Mouse (Mus musculus): Measurements from ENCODE around the gene Ank3.

Ank3 gene

DNA sequence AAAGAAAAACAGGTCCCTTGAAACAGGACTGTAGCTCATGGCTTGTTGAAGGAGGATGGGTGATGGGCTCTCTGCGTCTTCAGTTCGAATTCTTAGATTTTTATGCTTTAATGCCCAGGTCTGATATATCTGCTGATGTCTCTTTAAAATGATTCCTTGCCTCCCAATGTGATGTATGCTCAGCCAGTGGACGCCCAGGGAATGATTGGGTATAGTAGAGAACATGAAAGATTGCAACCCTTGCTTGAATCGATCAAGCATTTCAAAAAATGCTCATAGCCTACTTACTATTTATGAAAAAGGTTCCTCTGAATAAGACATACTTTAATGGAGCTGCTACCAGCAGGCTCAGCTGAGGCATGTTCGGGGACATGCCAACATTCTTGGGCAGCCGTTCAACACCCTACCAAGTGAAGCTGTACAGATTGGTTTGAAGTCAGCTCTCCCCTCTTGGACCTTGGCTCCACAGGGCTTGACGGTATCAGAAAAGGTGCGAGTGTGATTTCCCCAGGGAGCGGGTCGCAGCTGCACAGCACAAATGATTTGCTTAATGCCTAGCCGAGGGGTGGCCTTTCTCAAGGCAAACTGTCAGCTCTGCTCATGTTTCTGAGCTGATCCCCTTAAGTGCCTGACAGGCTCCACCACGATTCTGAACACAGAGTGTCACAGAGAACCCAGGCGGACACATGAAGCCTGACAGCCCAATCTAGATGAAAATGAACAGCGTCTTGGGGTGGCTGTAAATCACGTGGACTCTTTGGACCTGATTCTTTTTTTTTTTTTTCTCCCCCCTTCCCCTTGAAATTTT is 136.8 kb downstream of the Ank3 start:
- no peak for DNase-seq (ENCODE audit: low spot score in 2 of 2)

DNA sequence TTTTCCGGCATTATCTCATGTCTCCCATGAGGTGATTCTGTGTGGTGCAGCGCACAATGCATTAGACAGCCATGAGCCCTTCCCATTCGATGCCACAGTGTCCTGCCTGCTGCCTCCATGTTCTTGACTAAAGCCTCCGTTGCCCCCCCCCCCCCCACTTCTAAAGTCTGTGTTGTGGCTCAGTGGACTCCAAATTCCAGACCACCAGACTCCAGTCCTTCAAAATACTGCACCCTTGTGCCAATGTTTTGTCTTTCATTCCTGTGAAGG is 137.3 kb downstream of the Ank3 start:
- DNase-seq (ENCODE audit: low spot score in 2 of 2), result no peak

DNA sequence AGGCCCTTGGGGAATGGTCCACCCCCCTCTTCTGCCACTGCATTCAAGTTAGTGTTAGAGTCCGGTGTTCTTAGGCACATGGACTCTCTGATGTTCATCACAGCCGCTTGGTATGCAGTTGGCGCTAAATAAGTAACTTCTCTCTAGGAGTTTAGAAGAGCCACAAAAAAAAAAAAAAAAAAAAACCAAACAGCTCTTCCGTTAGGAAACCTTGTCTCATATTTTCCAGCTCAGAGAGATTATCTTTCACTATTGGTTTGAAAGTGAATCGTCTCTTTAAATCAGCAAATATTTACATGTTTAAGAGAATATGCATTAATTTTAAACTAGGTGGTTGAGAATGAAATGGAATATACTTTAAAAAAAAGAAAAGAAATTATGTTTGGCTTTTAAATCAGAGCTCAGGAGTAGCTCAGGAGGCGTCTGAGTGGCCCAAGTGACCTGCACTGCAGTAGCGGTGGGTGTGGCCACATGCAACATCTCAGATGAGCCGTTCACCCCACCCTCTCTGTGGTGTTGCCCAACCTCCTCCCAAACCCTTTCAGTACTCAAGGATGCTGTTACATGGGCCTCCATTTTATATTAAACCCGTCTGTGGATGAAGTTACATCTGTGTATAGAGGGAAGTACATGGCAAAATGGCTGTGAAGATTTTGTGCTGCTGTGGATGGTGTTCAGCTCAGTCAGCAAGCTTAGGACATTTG is 138.0 kb downstream of the Ank3 start:
- DNase-seq (ENCODE audit: low spot score in 2 of 2), result no peak

GRCm38 (mm10) chr10:69538236-69538635 is 139.7 kb downstream of the Ank3 start:
- DNase-seq (ENCODE audit: low spot score in 2 of 2), result no peak

GRCm38 (mm10) chr10:69542439-69542838 is 143.9 kb downstream of the Ank3 start:
- no peak for DNase-seq (ENCODE audit: low spot score in 2 of 2)

DNA sequence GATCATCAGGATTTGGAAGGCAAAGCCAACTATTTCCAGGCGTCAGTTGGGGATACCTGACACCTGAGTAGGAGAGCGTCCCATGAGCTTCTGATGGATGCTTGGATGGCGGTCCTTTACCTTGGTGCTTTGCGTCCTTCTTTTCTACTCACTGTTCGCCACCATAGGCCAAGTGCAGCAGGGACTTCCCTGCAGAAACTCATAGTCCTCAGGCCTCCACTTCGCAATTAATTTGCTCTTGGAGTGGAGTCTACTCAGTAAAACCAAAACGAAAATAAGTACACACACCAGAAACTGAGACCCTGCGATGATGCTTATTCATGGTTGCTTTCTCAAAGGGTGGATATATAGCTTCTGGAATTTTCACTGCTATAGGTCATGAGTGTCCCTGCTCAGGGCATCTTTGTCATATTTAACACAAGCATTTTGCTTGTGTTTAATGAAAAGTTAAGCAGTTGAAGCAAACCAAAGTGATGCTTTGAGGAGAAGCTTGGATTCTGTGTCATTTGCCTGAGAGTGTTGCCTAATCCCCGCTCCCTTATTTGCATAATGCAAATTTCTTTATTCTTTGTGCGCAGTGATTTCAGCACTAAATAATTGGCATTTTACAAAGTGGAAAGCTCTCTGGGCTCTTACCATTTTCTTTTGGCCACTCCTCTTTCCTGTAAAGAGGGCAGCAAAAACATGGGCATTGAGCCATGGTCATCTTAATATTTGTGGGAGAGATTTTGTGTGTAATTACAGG is 145.5 kb downstream of the Ank3 start:
- DNase-seq (ENCODE audit: low spot score in 2 of 2), result no peak

- no peak for DNase-seq (ENCODE audit: low spot score in 2 of 2)
These were observed 146.1 kb downstream of the Ank3 start for GRCm38 (mm10) chr10:69544653-69545052.

DNA sequence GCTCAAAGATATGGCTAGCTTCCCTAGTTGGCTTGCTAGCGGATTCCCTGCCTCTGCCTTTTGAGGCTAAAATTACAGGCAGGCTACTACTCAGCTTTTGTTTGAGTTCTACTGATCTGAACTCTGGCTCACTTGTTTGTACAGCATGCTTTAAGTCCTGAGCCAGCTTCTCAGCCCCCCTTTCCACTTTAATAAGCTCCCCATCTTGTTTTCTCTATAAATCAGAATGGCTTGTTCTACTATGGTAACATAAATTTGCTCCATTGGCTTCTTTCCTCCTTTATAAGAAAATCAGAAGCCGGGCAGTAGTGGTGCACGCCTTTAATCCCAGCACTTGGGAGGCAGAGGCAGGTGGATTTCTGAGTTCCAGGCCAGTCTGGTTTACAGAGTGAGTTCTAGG is 147.4 kb downstream of the Ank3 start:
- no peak for DNase-seq (ENCODE audit: low spot score in 2 of 2)

- no peak for DNase-seq (ENCODE audit: low spot score in 2 of 2)
These were observed 148.1 kb downstream of the Ank3 start for GRCm38 (mm10) chr10:69546643-69547042.

DNA sequence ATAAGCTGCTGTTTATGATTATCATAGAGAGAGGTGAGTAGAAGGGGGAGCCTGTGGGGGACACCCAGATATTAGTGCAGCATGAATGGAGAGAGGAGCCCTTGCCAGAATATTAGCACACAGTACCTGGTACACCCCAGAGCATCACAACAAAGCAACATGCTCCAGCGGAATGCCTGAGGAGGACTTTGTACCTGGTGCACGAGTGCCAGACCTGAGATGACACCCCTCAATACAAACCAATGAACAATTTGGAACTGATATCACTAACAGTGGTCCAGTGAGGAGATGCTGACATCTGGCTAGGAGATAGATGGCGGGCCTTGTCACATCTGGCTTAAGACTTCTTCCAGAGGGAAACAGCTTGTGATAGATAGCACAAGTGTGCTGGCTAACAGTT is 150.2 kb downstream of the Ank3 start:
- DNase-seq (ENCODE audit: low spot score in 2 of 2), result no peak

DNA sequence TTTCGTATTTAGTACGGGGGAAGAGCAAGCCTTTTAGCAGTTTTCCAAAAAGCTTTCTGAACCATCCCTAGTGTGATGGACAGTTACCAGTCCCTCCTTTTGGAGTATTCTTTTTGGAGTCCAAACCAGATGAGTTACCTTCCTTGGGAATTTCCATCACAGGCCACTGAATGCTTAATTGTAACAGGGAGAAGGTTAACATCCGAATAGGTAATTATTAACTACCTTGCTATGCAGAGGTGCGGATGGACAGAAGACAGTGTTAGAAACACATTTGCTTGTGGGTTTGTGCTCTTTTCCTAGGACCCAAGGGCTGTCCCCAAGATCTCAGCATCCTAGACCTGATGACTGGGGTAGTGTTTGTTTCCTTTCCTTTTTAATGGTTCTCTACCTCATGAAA is 150.6 kb downstream of the Ank3 start:
- DNase-seq (ENCODE audit: low spot score in 2 of 2), result no peak

GRCm38 (mm10) chr10:69550824-69551223 is 152.3 kb downstream of the Ank3 start:
- DNase-seq (ENCODE audit: low spot score in 2 of 2), result no peak

GRCm38 (mm10) chr10:69553091-69553490 is 154.5 kb downstream of the Ank3 start:
- DNase-seq (ENCODE audit: low spot score in 2 of 2), result no peak

DNA sequence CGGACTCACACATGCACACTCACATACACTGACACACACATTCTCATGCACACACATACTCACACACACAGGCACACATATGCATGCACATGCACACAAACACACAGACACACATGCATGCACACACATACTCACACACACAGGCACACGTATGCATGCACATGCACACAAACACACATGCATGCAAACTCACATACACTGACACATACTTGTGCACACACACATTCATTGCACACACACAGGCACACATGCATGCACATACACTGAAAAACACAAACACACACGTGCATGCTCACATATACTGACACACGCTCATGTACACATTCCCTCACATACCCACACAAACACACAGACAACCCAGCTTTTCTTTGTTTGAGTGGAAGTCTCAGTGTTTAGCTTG is 157.0 kb downstream of the Ank3 start:
- no peak for DNase-seq (ENCODE audit: low spot score in 2 of 2)

- DNase-seq (ENCODE audit: low spot score in 2 of 2), result no peak
These were observed 157.7 kb downstream of the Ank3 start for GRCm38 (mm10) chr10:69556278-69556677.

DNA sequence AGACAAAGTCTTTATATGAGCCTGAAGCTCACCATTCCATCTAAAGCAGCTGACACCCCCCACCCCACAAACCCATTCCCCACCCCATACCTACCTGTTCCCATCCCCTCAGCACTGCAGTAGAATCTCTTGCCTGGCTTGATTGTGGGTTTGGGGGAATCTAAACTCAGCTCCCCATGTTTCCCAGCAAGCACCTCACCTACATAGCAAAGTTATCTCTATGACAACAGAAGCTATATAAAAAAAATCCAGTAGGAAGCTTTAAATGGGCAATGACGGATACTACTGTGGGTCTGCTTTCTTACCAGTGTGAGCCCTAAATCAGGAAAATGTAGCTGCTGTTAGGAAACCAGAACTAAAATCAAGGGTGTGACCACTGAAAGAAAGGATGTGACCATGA is 161.7 kb downstream of the Ank3 start:
- DNase-seq (ENCODE audit: low spot score in 2 of 2), result no peak

GRCm38 (mm10) chr10:69562931-69563330 is 164.4 kb downstream of the Ank3 start:
- DNase-seq (ENCODE audit: low spot score in 2 of 2), result no peak

DNA sequence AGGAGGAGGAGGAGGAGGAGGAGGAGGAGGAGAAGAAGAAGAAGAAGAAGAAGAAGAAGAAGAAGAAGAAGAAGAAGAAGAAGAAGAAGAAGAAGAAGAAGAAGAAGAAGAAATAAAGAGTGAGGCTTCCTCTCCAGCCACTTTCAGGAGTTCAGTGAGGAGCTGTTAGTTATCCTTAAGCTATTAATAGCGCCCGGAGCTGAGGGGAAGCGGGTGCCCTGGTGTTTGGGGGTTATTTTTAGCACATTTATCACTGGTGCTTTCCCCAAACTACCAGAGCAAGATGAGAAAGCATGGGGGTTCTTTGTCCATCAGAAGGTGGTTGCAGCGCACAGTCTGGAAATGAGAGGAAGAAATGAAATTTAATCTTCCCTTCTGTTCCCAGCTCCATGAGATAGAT is 166.5 kb downstream of the Ank3 start:
- no peak for DNase-seq (ENCODE audit: low spot score in 2 of 2)

DNA sequence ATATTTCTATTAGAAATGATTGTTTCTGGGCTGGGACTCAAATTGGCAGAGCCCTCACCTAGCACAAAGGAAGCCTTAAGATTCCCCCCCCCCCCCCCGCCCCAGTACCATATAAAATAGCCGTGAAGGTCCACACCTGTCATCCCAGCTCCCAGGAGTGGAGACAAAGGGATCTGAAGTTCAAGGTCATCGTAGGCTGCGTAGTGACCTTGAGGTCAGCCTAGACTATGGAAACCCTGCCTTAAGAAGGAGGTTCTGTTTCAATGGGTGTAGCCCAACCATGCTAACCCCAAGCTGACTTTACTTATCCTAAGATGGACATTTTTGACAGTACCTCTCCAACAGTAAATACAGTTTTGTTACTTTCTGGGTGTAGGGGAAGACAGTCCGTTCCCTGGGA is 170.4 kb downstream of the Ank3 start:
- DNase-seq (ENCODE audit: low spot score in 2 of 2), result no peak

DNA sequence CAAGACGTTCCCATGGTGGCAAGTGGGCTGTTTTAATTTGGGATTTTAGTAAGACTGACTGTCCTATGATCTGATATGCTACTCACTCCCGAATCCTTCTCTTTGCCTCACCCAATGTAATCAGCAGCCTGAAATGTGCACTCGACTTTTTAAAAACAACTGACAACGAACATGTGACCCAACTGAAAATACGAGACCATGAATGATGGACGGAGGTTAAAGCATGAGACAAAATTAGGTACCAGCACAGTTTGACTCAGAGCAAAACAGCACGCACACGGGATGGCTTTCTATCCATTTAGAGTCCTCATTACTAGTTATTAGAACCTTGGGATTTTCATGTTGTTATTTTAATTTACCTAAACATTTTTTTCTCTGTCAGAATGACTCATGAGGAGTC is 171.2 kb downstream of the Ank3 start:
- DNase-seq (ENCODE audit: low spot score in 2 of 2), result no peak

DNA sequence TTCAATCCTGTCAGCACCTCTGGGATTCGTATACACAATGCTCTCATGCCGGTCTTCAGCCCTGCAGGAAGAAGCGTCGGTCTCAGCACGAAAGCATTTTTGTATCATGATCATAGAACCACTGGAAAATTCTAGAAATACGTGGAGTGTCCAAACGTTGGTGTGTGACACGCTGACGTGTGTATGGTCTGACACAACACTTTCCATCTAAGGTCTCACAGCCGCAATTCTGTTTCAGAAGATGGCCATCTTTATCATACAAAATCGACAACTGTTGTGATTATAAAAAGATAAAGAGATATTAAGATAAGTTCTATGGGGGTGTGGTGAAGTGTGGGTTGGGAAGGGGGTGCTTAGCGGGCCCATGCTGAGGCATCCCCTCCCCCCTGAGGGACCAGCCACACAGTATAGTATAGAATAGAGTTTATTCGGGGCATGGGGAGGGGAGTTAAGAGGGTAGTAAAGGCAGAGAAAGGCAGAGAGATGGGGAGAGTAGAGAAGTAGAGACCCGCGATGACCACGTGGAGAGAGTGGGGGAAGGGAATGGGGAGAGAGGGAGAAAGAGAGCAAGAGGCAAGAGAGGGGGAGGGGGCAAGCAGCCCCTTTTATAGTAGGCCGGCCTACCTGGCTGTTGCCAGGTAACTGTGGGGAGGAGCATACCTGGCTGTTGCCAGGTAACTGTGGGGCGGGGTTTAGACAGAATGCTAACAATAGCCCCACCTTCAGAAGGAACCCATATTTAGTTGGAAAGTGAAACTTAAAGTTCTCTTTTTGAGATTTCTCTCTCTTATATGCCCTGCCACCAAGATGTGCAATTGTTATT is 172.1 kb downstream of the Ank3 start:
- DNase-seq (ENCODE audit: low spot score in 2 of 2), result no peak

- no peak for DNase-seq (ENCODE audit: low spot score in 2 of 2)
These were observed 172.8 kb downstream of the Ank3 start for GRCm38 (mm10) chr10:69571422-69571821.
